Mouse (Mus musculus): ENCODE data around the gene Limch1.

GRCm38 (mm10) chr5:66904835-66905234 lies 159.2 kb downstream of the Limch1 start:
- TF ChIP-seq CTCF (IDR thresholded peaks at IDR 0.05; ENCODE audit: low read depth, low read length) = no peak
- no peak for TF ChIP-seq POLR2A (IDR thresholded peaks at IDR 0.05; ENCODE audit: borderline replicate concordance, low read depth, low read length)

Measured in bone marrow macrophage, adult 2 months (primary cell).